Mouse (Mus musculus) CH12.LX (cell line): ENCODE measurements around the gene Exoc3l2. TPM values are rescaled to one million over a fixed set of nuclear protein-coding genes. Genes with fewer than 3 reads are reported as not detected.

Experiments used
- DNase-seq: peaks from one replicate; pipeline ENCODE4 v3.0.0-alpha.2; 2013; ENCODE audit errors: extremely low read depth
- H3K27ac ChIP-seq: 2 replicates; pipeline ENCODE4 v1.5.1; 2012; ENCODE audit warnings: low read depth, mild to moderate bottlenecking, control low read depth, moderate library complexity; ENCODE audit not compliant: insufficient read depth
- H3K27me3 ChIP-seq: replicated peaks from 2 replicates; pipeline ENCODE3; 2012; ENCODE audit warnings: inconsistent platforms
- H3K36me3 ChIP-seq, 2 experiments: replicated peaks in 1 of 2; 2 replicates each; pipeline versions ENCODE3 to v1.6.1; 2012; ENCODE audit warnings: inconsistent platforms in 1 of 2, low read length in 1 of 2, mild to moderate bottlenecking in 1 of 2, mixed read lengths in 1 of 2, moderate library complexity in 1 of 2; ENCODE audit not compliant: control insufficient read depth in 1 of 2, insufficient read depth in 1 of 2
- H3K4me1 ChIP-seq, 2 experiments: 2 replicates each; pipeline ENCODE4 v1.6.1; 2012; ENCODE audit warnings: inconsistent platforms in 1 of 2, moderate library complexity in 1 of 2; ENCODE audit not compliant: insufficient read depth in 2 of 2, control insufficient read depth in 1 of 2
- H3K4me2 ChIP-seq: 2 replicates; pipeline ENCODE4 v1.6.1; 2012; ENCODE audit warnings: low read depth, mild to moderate bottlenecking, control low read depth; ENCODE audit not compliant: poor library complexity, insufficient read depth, severe bottlenecking
- H3K4me3 ChIP-seq, 3 experiments: fragments of 150-350 bp in 1 of 3; sonication (generic) in 1 of 3; replicated peaks in 1 of 3; 2 replicates each; pipeline versions ENCODE3 to v1.5.1; 2011 to 2012; ENCODE audit warnings: low read depth in 2 of 3, low read length in 2 of 3, mild to moderate bottlenecking in 2 of 3, moderate library complexity in 2 of 3, control low read depth in 1 of 3, improper control_type of control experiment in 1 of 3, inconsistent platforms in 1 of 3, mixed read lengths in 1 of 3; ENCODE audit not compliant: poor library complexity in 1 of 3
- H3K79me2 ChIP-seq: replicated peaks from 2 replicates; pipeline ENCODE4 v1.6.1; 2012; ENCODE audit warnings: mild to moderate bottlenecking, moderate library complexity; ENCODE audit not compliant: control insufficient read depth, poor library complexity, insufficient read depth, severe bottlenecking; ENCODE audit errors: extremely low read depth
- H3K9ac ChIP-seq: 2 replicates; pipeline ENCODE4 v1.6.1; 2012; ENCODE audit warnings: low read depth, mild to moderate bottlenecking, control low read depth, moderate library complexity; ENCODE audit not compliant: insufficient read depth
- H3K9me3 ChIP-seq: replicated peaks from 2 replicates; pipeline ENCODE3; 2012; ENCODE audit warnings: low read length, inconsistent platforms, mixed read lengths
- BHLHE40 ChIP-seq: IDR thresholded peaks from 2 replicates; pipeline ENCODE4 v1.6.1; 2011; ENCODE audit warnings: mild to moderate bottlenecking, low read depth, low read length, improper control_type of control experiment
- CHD1 ChIP-seq: IDR thresholded peaks from 2 replicates; pipeline ENCODE4 v1.6.1; 2012; ENCODE audit warnings: low read depth, low read length, improper control_type of control experiment, inconsistent platforms
- E2F4 ChIP-seq: IDR thresholded peaks from 2 replicates; pipeline ENCODE4 v1.6.1; 2011; ENCODE audit warnings: low read depth, low read length, improper control_type of control experiment; ENCODE audit not compliant: insufficient replicate concordance
- ELF1 ChIP-seq: IDR thresholded peaks from 2 replicates; pipeline ENCODE4 v1.6.1; 2014; ENCODE audit warnings: low read depth, mild to moderate bottlenecking, inconsistent platforms, low read length, improper control_type of control experiment
- GABPA ChIP-seq: IDR thresholded peaks from 2 replicates; pipeline ENCODE4 v1.6.1; 2012; ENCODE audit warnings: low read depth, low read length, improper control_type of control experiment, inconsistent platforms; ENCODE audit not compliant: insufficient replicate concordance
- HCFC1 ChIP-seq: IDR thresholded peaks from 2 replicates; pipeline ENCODE4 v1.6.1; 2012; ENCODE audit warnings: low read depth, mild to moderate bottlenecking, inconsistent platforms, low read length, improper control_type of control experiment
- KAT2A ChIP-seq: IDR thresholded peaks from 2 replicates; pipeline ENCODE4 v1.6.1; 2012; ENCODE audit warnings: low read length, improper control_type of control experiment, inconsistent platforms; ENCODE audit not compliant: insufficient replicate concordance
- MAFK ChIP-seq: IDR thresholded peaks from 2 replicates; pipeline ENCODE4 v1.6.1; 2011; ENCODE audit warnings: low read length, improper control_type of control experiment; ENCODE audit not compliant: insufficient replicate concordance
- MAX ChIP-seq: IDR thresholded peaks from 2 replicates; pipeline ENCODE4 v1.6.1; 2011; ENCODE audit warnings: low read length, improper control_type of control experiment
- MEF2A ChIP-seq: IDR thresholded peaks from 2 replicates; pipeline ENCODE4 v1.6.1; 2014; ENCODE audit warnings: low read depth, mild to moderate bottlenecking, inconsistent platforms, low read length, improper control_type of control experiment, borderline replicate concordance
- MXI1 ChIP-seq: IDR thresholded peaks from 2 replicates; pipeline ENCODE4 v1.6.1; 2011; ENCODE audit warnings: mild to moderate bottlenecking, low read depth, low read length, improper control_type of control experiment
- NELFE ChIP-seq: IDR thresholded peaks from 2 replicates; pipeline ENCODE4 v1.6.1; 2011; ENCODE audit warnings: low read depth, low read length, improper control_type of control experiment
- NRF1 ChIP-seq: IDR thresholded peaks from 2 replicates; pipeline ENCODE4 v1.6.1; 2014; ENCODE audit warnings: low read depth, mild to moderate bottlenecking, inconsistent platforms, low read length, improper control_type of control experiment, moderate library complexity
- RCOR1 ChIP-seq: conservative IDR thresholded peaks from 2 replicates; pipeline ENCODE4 v1.6.1; 2012; ENCODE audit warnings: low read depth, mild to moderate bottlenecking, inconsistent platforms, low read length, improper control_type of control experiment
- SIN3A ChIP-seq: IDR thresholded peaks from 2 replicates; pipeline ENCODE4 v1.6.1; 2012; ENCODE audit warnings: low read length, improper control_type of control experiment, inconsistent platforms
- SMC3 ChIP-seq: IDR thresholded peaks from 2 replicates; pipeline ENCODE4 v1.6.1; 2011; ENCODE audit warnings: low read depth, low read length, improper control_type of control experiment
- TCF12 ChIP-seq: IDR thresholded peaks from 2 replicates; pipeline ENCODE4 v1.6.1; 2014; ENCODE audit warnings: low read depth, mild to moderate bottlenecking, inconsistent platforms, low read length, improper control_type of control experiment
- UBTF ChIP-seq: IDR thresholded peaks from 2 replicates; pipeline ENCODE4 v1.6.1; 2012; ENCODE audit warnings: low read depth, mild to moderate bottlenecking, inconsistent platforms, low read length, improper control_type of control experiment, moderate library complexity
- USF2 ChIP-seq: conservative IDR thresholded peaks from 2 replicates; pipeline ENCODE4 v1.6.1; 2011; ENCODE audit warnings: low read depth, low read length, improper control_type of control experiment
- ZC3H11A ChIP-seq: IDR thresholded peaks from 2 replicates; pipeline ENCODE4 v1.6.1; 2012; ENCODE audit warnings: low read depth, mild to moderate bottlenecking, inconsistent platforms, low read length, improper control_type of control experiment
- dilution Hi-C: fragments of 300-500 bp; cut with MboI; formaldehyde crosslinking; loops from 2 replicates; pipeline ENCODE4 v1.14.3; 2020; ENCODE audit warnings: low sequenced_read_pairs; ENCODE audit not compliant: extremely low pct_unique_long_range_greater_than_20kb, extremely low pct_ligation_motif_present
- in situ Hi-C: fragments of 300-500 bp; cut with MboI; formaldehyde crosslinking; loops from 3 replicates; pipeline ENCODE4 v1.14.3; 2019; ENCODE audit warnings: low sequenced_read_pairs, low pct_ligation_motif_present, low pct_unique_long_range_greater_than_20kb, mixed read lengths
- polyA plus RNA-seq: library from polyadenylated mRNA; unstranded; fragments of >175 nt; gene quantifications from 2 replicates; pipeline ENCODE4 v1.2.1, GENCODE M21; 2012; ENCODE audit warnings: low read depth; ENCODE audit not compliant: insufficient read length
- total RNA-seq, 2 experiments: library from RNA; depleted of rRNA; stranded (reverse); fragments of 300-350 nt in 1 of 2; fragments of >200 nt in 1 of 2; gene quantifications; 2 replicates each; pipeline ENCODE4 v1.2.3; 2012 to 2014

The Exoc3l2 gene
- total and polyA plus RNA-seq, 3 experiments = 0.08 TPM; not detected in 2

DNA sequence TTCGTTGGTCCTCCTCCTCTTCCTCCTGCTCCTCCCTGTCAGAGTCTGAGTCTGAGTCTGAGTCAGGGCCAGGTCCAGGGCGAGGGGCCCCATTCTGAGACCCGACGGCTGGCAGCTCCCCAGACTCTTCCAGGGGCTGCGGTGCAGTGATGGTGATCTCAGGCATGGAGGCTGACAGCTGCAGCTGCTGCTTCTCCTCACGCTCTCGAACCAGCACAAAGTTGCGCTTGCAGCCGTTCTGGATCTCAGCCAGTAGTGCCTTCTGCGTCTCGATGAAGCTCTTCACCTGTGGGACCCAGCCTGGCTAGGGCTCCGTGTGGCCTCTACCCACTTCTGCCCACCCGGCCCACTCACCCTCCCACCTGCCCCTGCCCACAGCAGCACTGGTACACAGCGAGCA is 69.1 kb downstream of the Exoc3l2 start:
- no peaks in the 10 kb centered on the region for H3K9me3 ChIP-seq
- no peak overlapping the region for H3K27ac ChIP-seq
- H3K4me3 ChIP-seq = no peak overlapping the region
- no peaks in the 10 kb centered on the region for H3K27me3 ChIP-seq
- peaks cover 3 to 41% of the 10 kb centered on the region in 2 experiments for H3K4me1 ChIP-seq
- DNase-seq = no peak
- H3K4me2 ChIP-seq = no peak overlapping the region
- no peak for TF ChIP-seq HCFC1
- no peak for TF ChIP-seq SMC3
- no peak for TF ChIP-seq CHD1
- in situ Hi-C loops (no loop called here), dilution Hi-C loops (no loop called here)
- H3K9ac ChIP-seq = no peak overlapping the region
- peaks cover 66 to 89% of the 10 kb centered on the region in 2 experiments for H3K36me3 ChIP-seq
- H3K79me2 ChIP-seq = no peaks in the 10 kb centered on the region

DNA sequence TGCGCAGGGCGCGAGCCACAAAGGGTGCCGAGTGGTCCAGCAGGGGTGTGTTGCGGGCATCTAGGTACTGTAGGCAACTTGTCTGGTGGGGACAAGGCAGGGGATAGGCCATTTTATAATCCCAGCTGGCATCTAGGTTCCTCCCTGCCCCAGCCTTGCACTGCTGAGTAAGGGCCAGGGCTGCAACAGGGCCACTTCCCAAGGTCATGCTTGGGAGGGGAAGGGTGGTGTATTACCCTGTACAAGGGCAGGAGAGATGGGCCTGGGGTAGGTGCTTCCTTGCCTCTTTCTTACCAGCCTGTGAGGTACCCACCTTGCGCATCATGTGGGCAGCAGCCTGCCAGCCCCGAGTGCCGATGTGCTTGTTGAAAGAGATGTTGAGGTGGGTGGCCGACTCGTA is 71.5 kb downstream of the Exoc3l2 start:
- dilution Hi-C loops = no loop called here
- H3K9me3 ChIP-seq = no peaks in the 10 kb centered on the region
- TF ChIP-seq RCOR1 (no peak), E2F4 (no peak), ELF1 (no peak), GABPA (no peak), MEF2A (no peak), SIN3A (no peak), MXI1 (no peak), KAT2A (no peak), BHLHE40 (no peak), NRF1 (no peak), MAX (no peak), USF2 (no peak), TCF12 (no peak), MAFK (no peak), ZC3H11A (no peak), UBTF (no peak), NELFE (no peak)
- TF ChIP-seq, all 38 proteins: peak for 0
- H3K79me2 ChIP-seq = peaks cover 4% of the 10 kb centered on the region; the same call in 1 of the 2 replicates
- DNase-seq = no peak
- peaks cover 62 to 85% of the 10 kb centered on the region in 2 experiments for H3K36me3 ChIP-seq
- H3K27me3 ChIP-seq = no peaks in the 10 kb centered on the region
- in situ Hi-C loops = no loop called here
- H3K27ac ChIP-seq = no peak overlapping the region
- peaks cover 9 to 44% of the 10 kb centered on the region in 2 experiments for H3K4me1 ChIP-seq
- no peak overlapping the region for H3K4me3 ChIP-seq
- no peak overlapping the region for H3K4me2 ChIP-seq
- no peak overlapping the region for H3K9ac ChIP-seq
